Comparison of ENCODE assay signal across 24 mouse cellular contexts in the genomic region with DNA sequence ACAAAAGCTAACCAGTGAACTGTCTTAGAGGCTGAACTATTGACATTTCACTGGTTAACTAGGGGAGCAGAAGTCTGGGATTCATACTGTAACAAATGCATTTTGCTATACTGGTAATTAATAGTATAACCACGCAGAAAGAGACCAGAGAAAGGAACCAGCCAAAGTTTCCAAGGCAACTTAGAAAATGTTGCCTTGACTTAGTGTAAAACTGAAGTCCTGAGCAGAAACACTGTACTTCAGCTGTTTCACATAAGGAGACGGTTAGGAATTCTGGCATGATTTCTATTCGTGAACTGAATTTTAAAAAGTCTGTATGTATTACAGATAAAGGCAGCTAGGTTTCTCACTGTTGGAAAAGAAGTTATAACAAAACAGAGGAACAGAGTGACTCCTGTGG.
DNase-seq lines count a peak whose midpoint lies in the region; ATAC-seq and TF ChIP-seq lines count a peak whose summit lies in the region.
"Had no signal": no experiment of that assay in that cellular context is flagged by ENCODE, and none has a peak within 500 bp of the region (broad histone marks: within the 10 kb centered on the region; RNA-seq: fewer than 3 reads in every experiment).

No protein-coding gene starts in this region.

- H3K36me3 ChIP-seq in forebrain, postnatal 0 days (ENCODE audit: insufficient read depth): no peaks in the 10 kb centered on the region
- no peaks in the 10 kb centered on the region for H3K36me3 ChIP-seq in forebrain, embryonic 15.5 days
- no peaks in the 10 kb centered on the region for H3K36me3 ChIP-seq in limb, embryonic 14.5 days (ENCODE audit: control insufficient read depth, insufficient read depth, low read length)
- H3K36me3 ChIP-seq in limb, embryonic 10.5 days: no peaks in the 10 kb centered on the region
- H3K36me3 ChIP-seq in embryonic facial prominence, embryonic 15.5 days: no peaks in the 10 kb centered on the region
- H3K36me3 ChIP-seq: embryonic facial prominence, embryonic 12.5 days; forebrain, embryonic 10.5 days; heart, embryonic 15.5 days had no signal

- no peak overlapping the region for H3K9ac ChIP-seq in forebrain, postnatal 0 days
- no peak overlapping the region for H3K9ac ChIP-seq in forebrain, embryonic 15.5 days (replicated peaks)
- no peak overlapping the region for H3K9ac ChIP-seq in limb, embryonic 14.5 days (ENCODE audit: low read depth, low read length, severe bottlenecking)
- H3K9ac ChIP-seq in embryonic facial prominence, embryonic 15.5 days: no peak overlapping the region
- H3K9ac ChIP-seq: embryonic facial prominence, embryonic 12.5 days; heart, embryonic 15.5 days had no signal

- 57% methylated on average over 3 of the region's 3 CpGs for WGBS in forebrain, postnatal 0 days
- 59% methylated on average over 3 of the region's 3 CpGs for whole genome bisulfite sequencing in forebrain, embryonic 15.5 days
- WGBS in limb, embryonic 14.5 days: 46% methylated on average over 3 of the region's 3 CpGs
- WGBS in limb, embryonic 10.5 days: 87% methylated on average over 3 of the region's 3 CpGs
- 33% methylated on average over 3 of the region's 3 CpGs for WGBS in embryonic facial prominence, embryonic 15.5 days

- H3K4me3 ChIP-seq in forebrain, postnatal 0 days (ENCODE audit: low read depth, low read length): no peak overlapping the region
- H3K4me3 ChIP-seq in forebrain, embryonic 15.5 days: no peak overlapping the region
- no peak overlapping the region for H3K4me3 ChIP-seq in limb, embryonic 14.5 days (replicated peaks; ENCODE audit: low read length)
- H3K4me3 ChIP-seq in limb, embryonic 10.5 days: no peak overlapping the region
- H3K4me3 ChIP-seq in embryonic facial prominence, embryonic 15.5 days (replicated peaks): no peak overlapping the region
- H3K4me3 ChIP-seq: embryonic facial prominence, embryonic 12.5 days; erythroblast, embryonic 14.5 days; forebrain, embryonic 10.5 days; heart, embryonic 15.5 days had no signal

- H3K4me1 ChIP-seq in forebrain, postnatal 0 days (ENCODE audit: insufficient read depth): no peaks in the 10 kb centered on the region
- no peaks in the 10 kb centered on the region for H3K4me1 ChIP-seq in forebrain, embryonic 15.5 days
- H3K4me1 ChIP-seq in limb, embryonic 14.5 days (ENCODE audit: control insufficient read depth, insufficient read depth, low read length): peaks cover 5% of the 10 kb centered on the region; the same call in 1 of the 2 replicates
- H3K4me1 ChIP-seq in limb, embryonic 10.5 days: peaks cover 12% of the 10 kb centered on the region
- peaks cover 16% of the 10 kb centered on the region for H3K4me1 ChIP-seq in embryonic facial prominence, embryonic 15.5 days
- H3K4me1 ChIP-seq: heart, embryonic 15.5 days had no signal

- peak; percentile 38 for ATAC-seq in forebrain, postnatal 0 days
- no peak for ATAC-seq in forebrain, embryonic 15.5 days (replicated peaks)
- no peak for ATAC-seq in limb, embryonic 14.5 days (ENCODE audit: low FRiP score, low read depth)
- ATAC-seq in embryonic facial prominence, embryonic 15.5 days (ENCODE audit: insufficient number of reproducible peaks, low FRiP score, low TSS enrichment, low read depth): no peak
- ATAC-seq: activated CD4-positive, CD25-positive, alpha-beta regulatory T cell, adult 4 months; forebrain, embryonic 14.5 days; intestine, embryonic 16.5 days; Patski had no signal

- peak; percentile 55 for DNase-seq in forebrain, postnatal 0 days
- peak; percentile 71 for DNase-seq in limb, embryonic 14.5 days (ENCODE audit: low spot score)
- DNase-seq in limb, embryonic 10.5 days (ENCODE audit: low spot score): no peak
- peak; percentile 33 for DNase-seq in NIH3T3 (ENCODE audit: low read depth)
- no peak for DNase-seq in heart, adult 8-10 months (ENCODE audit: low spot score)
- DNase-seq: adrenal gland, adult 2 months; adrenal gland, postnatal 25 days; cerebellum, adult 2 months; cerebellum, postnatal 14 days; embryo, embryonic 11 days; gastrocnemius, postnatal 10 days; heart, adult 18-20 months; heart, postnatal 14 days had no signal

- H3K27me3 ChIP-seq in forebrain, postnatal 0 days (ENCODE audit: insufficient read depth, low read length): no peaks in the 10 kb centered on the region
- no peaks in the 10 kb centered on the region for H3K27me3 ChIP-seq in forebrain, embryonic 15.5 days
- no peaks in the 10 kb centered on the region for H3K27me3 ChIP-seq in limb, embryonic 14.5 days (ENCODE audit: control insufficient read depth, insufficient read depth, low read length)
- H3K27me3 ChIP-seq in limb, embryonic 10.5 days (ENCODE audit: low read depth, poor library complexity, severe bottlenecking): no peaks in the 10 kb centered on the region
- H3K27me3 ChIP-seq in embryonic facial prominence, embryonic 15.5 days: no peaks in the 10 kb centered on the region
- H3K27me3 ChIP-seq: embryonic facial prominence, embryonic 12.5 days; heart, embryonic 15.5 days; Patski had no signal

- TF ChIP-seq CTCF in forebrain, postnatal 0 days (IDR thresholded peaks at IDR 0.05; ENCODE audit: low read depth): no peak

- no peaks in the 10 kb centered on the region for H3K9me3 ChIP-seq in forebrain, postnatal 0 days (ENCODE audit: low read length)
- no peaks in the 10 kb centered on the region for H3K9me3 ChIP-seq in forebrain, embryonic 15.5 days
- no peaks in the 10 kb centered on the region for H3K9me3 ChIP-seq in limb, embryonic 14.5 days (ENCODE audit: control insufficient read depth, low read length)
- no peaks in the 10 kb centered on the region for H3K9me3 ChIP-seq in limb, embryonic 10.5 days (replicated peaks)
- H3K9me3 ChIP-seq in embryonic facial prominence, embryonic 15.5 days (replicated peaks): no peaks in the 10 kb centered on the region
- H3K9me3 ChIP-seq: embryonic facial prominence, embryonic 12.5 days; forebrain, embryonic 10.5 days; heart, embryonic 15.5 days had no signal

- no peak for TF ChIP-seq POLR2A in limb, embryonic 14.5 days (IDR thresholded peaks at IDR 0.05; ENCODE audit: borderline replicate concordance, extremely low read depth, insufficient read depth, insufficient read length)

- H3K4me2 ChIP-seq in forebrain, postnatal 0 days (ENCODE audit: low read depth): no peak overlapping the region
- no peak overlapping the region for H3K4me2 ChIP-seq in forebrain, embryonic 15.5 days (replicated peaks)
- H3K4me2 ChIP-seq in limb, embryonic 14.5 days (replicated peaks; ENCODE audit: low read depth, low read length, severe bottlenecking): no peak overlapping the region
- no peak overlapping the region for H3K4me2 ChIP-seq in embryonic facial prominence, embryonic 15.5 days (replicated peaks)
- H3K4me2 ChIP-seq: embryonic facial prominence, embryonic 12.5 days; heart, embryonic 11.5 days; heart, embryonic 15.5 days had no signal

- no peak overlapping the region for H3K27ac ChIP-seq in forebrain, postnatal 0 days (ENCODE audit: low read depth, low read length)
- H3K27ac ChIP-seq in forebrain, embryonic 15.5 days (replicated peaks): no peak overlapping the region
- peak overlapping the region; percentile 70 for H3K27ac ChIP-seq in limb, embryonic 14.5 days (replicated peaks; ENCODE audit: low read depth, low read length)
- H3K27ac ChIP-seq in limb, embryonic 10.5 days: no peak overlapping the region
- H3K27ac ChIP-seq in embryonic facial prominence, embryonic 15.5 days (replicated peaks): peak overlapping the region; percentile 8; the same call in 1 of the 2 replicates
- H3K27ac ChIP-seq: embryonic facial prominence, embryonic 12.5 days; forebrain, embryonic 10.5 days; heart, embryonic 15.5 days had no signal

Comparison
In these comparisons a context has a peak if more than half of its experiments do, and no peak if none do; other contexts are left out.
1. DNase-seq: peak in forebrain, postnatal 0 days (single experiment), limb, embryonic 14.5 days (single experiment) and NIH3T3 (single experiment); none in limb, embryonic 10.5 days (single experiment) and heart, adult 8-10 months (single experiment).
2. H3K27ac ChIP-seq: peak in limb, embryonic 14.5 days (single experiment) and embryonic facial prominence, embryonic 15.5 days (single experiment); none in forebrain, postnatal 0 days (single experiment), forebrain, embryonic 15.5 days (single experiment) and limb, embryonic 10.5 days (single experiment).